Mouse (Mus musculus): ENCODE results near the gene St6galnac4.

DNA sequence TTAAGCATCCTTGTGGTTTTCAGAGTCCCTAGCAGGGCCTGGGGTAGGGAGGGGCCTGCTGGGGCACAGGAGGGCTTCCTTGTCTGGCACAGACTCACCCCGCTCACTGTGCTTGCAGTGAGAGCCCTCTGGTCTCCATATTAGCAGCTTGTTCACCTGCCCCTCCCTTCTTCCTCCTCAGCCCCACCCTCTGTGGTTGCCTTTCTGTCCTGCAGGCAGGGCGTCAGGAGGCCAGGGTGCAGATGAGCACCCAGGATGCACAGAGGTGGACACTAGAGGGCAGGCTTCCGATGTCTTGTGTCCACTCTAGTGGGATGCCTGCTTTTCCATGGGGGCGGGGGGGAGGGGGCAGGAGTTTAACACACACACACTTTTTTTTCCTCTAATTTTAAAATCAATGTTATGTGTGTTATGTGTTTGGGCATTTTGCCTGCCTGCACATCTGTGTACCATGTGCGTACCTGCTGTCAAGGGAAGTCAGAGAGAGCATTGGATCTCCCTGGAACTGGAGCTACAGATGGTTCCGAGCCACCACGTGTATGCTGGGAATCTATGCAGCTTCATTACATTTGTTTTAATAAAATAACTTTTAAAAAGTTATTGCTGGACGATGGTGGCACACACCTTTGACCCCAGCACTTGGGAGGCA lies 14.6 kb downstream of the St6galnac4 start:
- TF ChIP-seq CTCF (IDR thresholded peaks at IDR 0.05; ENCODE audit: low read depth, low read length) (peak; percentile 46), POLR2A (IDR thresholded peaks at IDR 0.05; ENCODE audit: borderline replicate concordance, low read depth, low read length) (no peak)

Measured in bone marrow macrophage, adult 2 months (primary cell).